Mouse (Mus musculus): ENCODE measurements around the gene Sntb2. TPM values are rescaled to one million over a fixed set of nuclear protein-coding genes. Genes with fewer than 3 reads are reported as not detected.
A peak's percentile ranks its signal among the peaks of the same experiment; 100 is the strongest.

Sntb2 gene
- total RNA-seq, 2 experiments from 2014 or later = 11.9 to 13.0 TPM

GRCm38 (mm10) chr8:106929155-106929913, 6.2 kb upstream of the Sntb2 start:
- no peak for DNase-seq (ENCODE audit: low spot score in 2 of 2)

GRCm38 (mm10) chr8:106929921-106930320, 5.6 kb upstream of the Sntb2 start:
- DNase-seq (ENCODE audit: low spot score in 2 of 2) = no peak

GRCm38 (mm10) chr8:106932376-106933065, 3.0 kb upstream of the Sntb2 start:
- no peak for DNase-seq (ENCODE audit: low spot score in 2 of 2)

GRCm38 (mm10) chr8:106933506-106934143, 1.9 kb upstream of the Sntb2 start:
- DNase-seq (ENCODE audit: low spot score in 2 of 2) = no peak

GRCm38 (mm10) chr8:106934226-106934977, 1.1 kb upstream of the Sntb2 start:
- no peak for DNase-seq (ENCODE audit: low spot score in 2 of 2)

GRCm38 (mm10) chr8:106935899-106936477, 438 bp downstream of the Sntb2 start:
- peak in 1 of 2 experiments; percentile 25 for DNase-seq (ENCODE audit: low spot score in 2 of 2)

GRCm38 (mm10) chr8:106936478-106937051, 1.0 kb downstream of the Sntb2 start:
- peak; percentile 31 to 52 for DNase-seq (ENCODE audit: low spot score in 2 of 2)

- DNase-seq (ENCODE audit: low spot score in 2 of 2) = no peak
These were observed 1.7 kb downstream of the Sntb2 start for GRCm38 (mm10) chr8:106937081-106937800.

GRCm38 (mm10) chr8:106941806-106942205, 6.3 kb downstream of the Sntb2 start:
- no peak for DNase-seq (ENCODE audit: low spot score in 2 of 2)

- no peak for DNase-seq (ENCODE audit: low spot score in 2 of 2)
These were observed 8.4 kb downstream of the Sntb2 start for GRCm38 (mm10) chr8:106943874-106944418.

- DNase-seq (ENCODE audit: low spot score in 2 of 2) = no peak
These were observed 9.2 kb downstream of the Sntb2 start for GRCm38 (mm10) chr8:106944756-106945155.

GRCm38 (mm10) chr8:106948678-106949243, 13.2 kb downstream of the Sntb2 start:
- no peak for DNase-seq (ENCODE audit: low spot score in 2 of 2)

- DNase-seq (ENCODE audit: low spot score in 2 of 2) = no peak
These were observed 16.2 kb downstream of the Sntb2 start for GRCm38 (mm10) chr8:106951707-106952106.

- DNase-seq (ENCODE audit: low spot score in 2 of 2) = no peak
These were observed 18.0 kb downstream of the Sntb2 start for GRCm38 (mm10) chr8:106953571-106953970.

- no peak for DNase-seq (ENCODE audit: low spot score in 2 of 2)
These were observed 21.5 kb downstream of the Sntb2 start for GRCm38 (mm10) chr8:106957086-106957485.

- DNase-seq (ENCODE audit: low spot score in 2 of 2) = no peak
These were observed 22.7 kb downstream of the Sntb2 start for GRCm38 (mm10) chr8:106958212-106958611.

GRCm38 (mm10) chr8:106959626-106960025, 24.1 kb downstream of the Sntb2 start:
- DNase-seq (ENCODE audit: low spot score in 2 of 2) = no peak

GRCm38 (mm10) chr8:106962322-106962721, 26.8 kb downstream of the Sntb2 start:
- no peak for DNase-seq (ENCODE audit: low spot score in 2 of 2)

GRCm38 (mm10) chr8:106963365-106963764, 27.8 kb downstream of the Sntb2 start:
- DNase-seq (ENCODE audit: low spot score in 2 of 2) = no peak

Measured in layer of hippocampus, postnatal 14 days (tissue).